8 mouse cellular contexts compared by ENCODE assay signal in genomic region chr13:8484592-8485272, GRCm38 (mm10).
DNase-seq lines count a peak whose midpoint lies in the region; ATAC-seq lines count a peak whose summit lies in the region.

No protein-coding gene starts in this region.

- DNase-seq in forebrain, embryonic 10.5 days (ENCODE audit: extremely low spot score, low spot score): no peak
- DNase-seq in midbrain, embryonic 11.5 days (ENCODE audit: low spot score, missing footprints): no peak
- DNase-seq in gonadal fat pad, adult 2 months (ENCODE audit: low read depth): peak; percentile 26
- no peak for DNase-seq in embryo, embryonic 10 days (ENCODE audit: low spot score)

- H3K4me3 ChIP-seq in forebrain, embryonic 13.5 days: no peak overlapping the region
- H3K4me3 ChIP-seq in forebrain, embryonic 10.5 days: no peak overlapping the region
- no peak overlapping the region for H3K4me3 ChIP-seq in midbrain, embryonic 16.5 days (ENCODE audit: low read depth, low read length)
- no peak overlapping the region for H3K4me3 ChIP-seq in midbrain, embryonic 11.5 days (ENCODE audit: low read depth, low read length)
- no peak overlapping the region for H3K4me3 ChIP-seq in neural tube, embryonic 12.5 days

- H3K36me3 ChIP-seq in forebrain, embryonic 13.5 days (ENCODE audit: poor library complexity, severe bottlenecking): no peaks in the 10 kb centered on the region
- no peaks in the 10 kb centered on the region for H3K36me3 ChIP-seq in forebrain, embryonic 10.5 days (replicated peaks)
- H3K36me3 ChIP-seq in midbrain, embryonic 16.5 days (ENCODE audit: control insufficient read depth, insufficient read depth, low read length): no peaks in the 10 kb centered on the region
- no peaks in the 10 kb centered on the region for H3K36me3 ChIP-seq in midbrain, embryonic 11.5 days (ENCODE audit: control insufficient read depth, insufficient read depth, low read length)
- no peaks in the 10 kb centered on the region for H3K36me3 ChIP-seq in neural tube, embryonic 12.5 days

- H3K4me1 ChIP-seq in forebrain, embryonic 13.5 days: peaks cover 5% of the 10 kb centered on the region; the same call in 1 of the 2 replicates
- 0 out of 2 replicates have a peak, but pooled peaks cover 4% of the 10 kb centered on the region for H3K4me1 ChIP-seq in forebrain, embryonic 10.5 days
- H3K4me1 ChIP-seq in midbrain, embryonic 16.5 days (ENCODE audit: control insufficient read depth, insufficient read depth, low read length): no peaks in the 10 kb centered on the region
- no peaks in the 10 kb centered on the region for H3K4me1 ChIP-seq in midbrain, embryonic 11.5 days (ENCODE audit: control insufficient read depth, insufficient read depth, low read length)
- H3K4me1 ChIP-seq in neural tube, embryonic 12.5 days: 0 out of 2 replicates have a peak, but pooled peaks cover 9% of the 10 kb centered on the region

- no peak overlapping the region for H3K4me2 ChIP-seq in forebrain, embryonic 13.5 days
- H3K4me2 ChIP-seq in midbrain, embryonic 16.5 days (ENCODE audit: low read length): no peak overlapping the region
- no peak overlapping the region for H3K4me2 ChIP-seq in midbrain, embryonic 11.5 days
- H3K4me2 ChIP-seq in neural tube, embryonic 12.5 days (replicated peaks): no peak overlapping the region

- H3K27ac ChIP-seq in forebrain, embryonic 13.5 days: peak overlapping the region; percentile 65
- H3K27ac ChIP-seq in forebrain, embryonic 10.5 days: no peak overlapping the region
- H3K27ac ChIP-seq in midbrain, embryonic 16.5 days (ENCODE audit: low read length): no peak overlapping the region
- H3K27ac ChIP-seq in midbrain, embryonic 11.5 days (ENCODE audit: low read depth, low read length): no peak overlapping the region
- H3K27ac ChIP-seq in neural tube, embryonic 12.5 days: no peak overlapping the region

- 39% methylated on average over 4 of the region's 4 CpGs for WGBS in forebrain, embryonic 13.5 days
- WGBS in forebrain, embryonic 10.5 days: 81% methylated on average over 4 of the region's 4 CpGs
- WGBS in midbrain, embryonic 16.5 days: 55% methylated on average over 4 of the region's 4 CpGs
- 76% methylated on average over 4 of the region's 4 CpGs for WGBS in midbrain, embryonic 11.5 days
- WGBS in neural tube, embryonic 12.5 days: 31% methylated on average over 4 of the region's 4 CpGs

- ATAC-seq in forebrain, embryonic 13.5 days: peak; percentile 84
- peak; percentile 51; the same call in 1 of the 2 replicates for ATAC-seq in midbrain, embryonic 16.5 days
- ATAC-seq in midbrain, embryonic 11.5 days (ENCODE audit: low FRiP score): no peak
- ATAC-seq in neural tube, embryonic 12.5 days (ENCODE audit: low FRiP score, low read depth): peak; percentile 77; the same call in 1 of the 2 replicates
- ATAC-seq in erythroid progenitor cell, adult 5-6 weeks (replicated peaks; ENCODE audit: low FRiP score, poor library complexity, severe bottlenecking): no peak

- no peaks in the 10 kb centered on the region for H3K9me3 ChIP-seq in forebrain, embryonic 13.5 days (replicated peaks)
- H3K9me3 ChIP-seq in forebrain, embryonic 10.5 days: no peaks in the 10 kb centered on the region
- H3K9me3 ChIP-seq in midbrain, embryonic 16.5 days (replicated peaks; ENCODE audit: control insufficient read depth, low read length, poor library complexity, severe bottlenecking): no peaks in the 10 kb centered on the region
- no peaks in the 10 kb centered on the region for H3K9me3 ChIP-seq in midbrain, embryonic 11.5 days (ENCODE audit: control insufficient read depth, low read length)
- H3K9me3 ChIP-seq in neural tube, embryonic 12.5 days: no peaks in the 10 kb centered on the region

- no peak overlapping the region for H3K9ac ChIP-seq in forebrain, embryonic 13.5 days
- H3K9ac ChIP-seq in midbrain, embryonic 16.5 days (ENCODE audit: low read depth, low read length): no peak overlapping the region
- no peak overlapping the region for H3K9ac ChIP-seq in midbrain, embryonic 11.5 days (ENCODE audit: low read length)
- no peak overlapping the region for H3K9ac ChIP-seq in neural tube, embryonic 12.5 days

- H3K27me3 ChIP-seq in forebrain, embryonic 13.5 days: no peaks in the 10 kb centered on the region
- H3K27me3 ChIP-seq in forebrain, embryonic 10.5 days (ENCODE audit: poor library complexity, severe bottlenecking): no peaks in the 10 kb centered on the region
- H3K27me3 ChIP-seq in midbrain, embryonic 16.5 days (ENCODE audit: control insufficient read depth, insufficient read depth, low read depth, low read length): no peaks in the 10 kb centered on the region
- no peaks in the 10 kb centered on the region for H3K27me3 ChIP-seq in midbrain, embryonic 11.5 days (ENCODE audit: control insufficient read depth, insufficient read depth, low read length)
- no peaks in the 10 kb centered on the region for H3K27me3 ChIP-seq in neural tube, embryonic 12.5 days (replicated peaks)

Comparison
In these comparisons a context has a peak if more than half of its experiments do, and no peak if none do; other contexts are left out.
1. ATAC-seq: peak in forebrain, embryonic 13.5 days (single experiment), midbrain, embryonic 16.5 days (single experiment) and neural tube, embryonic 12.5 days (single experiment); none in midbrain, embryonic 11.5 days (single experiment) and erythroid progenitor cell, adult 5-6 weeks (single experiment).